Comparison of ENCODE assay signal across 12 mouse cellular contexts in the genomic region with DNA sequence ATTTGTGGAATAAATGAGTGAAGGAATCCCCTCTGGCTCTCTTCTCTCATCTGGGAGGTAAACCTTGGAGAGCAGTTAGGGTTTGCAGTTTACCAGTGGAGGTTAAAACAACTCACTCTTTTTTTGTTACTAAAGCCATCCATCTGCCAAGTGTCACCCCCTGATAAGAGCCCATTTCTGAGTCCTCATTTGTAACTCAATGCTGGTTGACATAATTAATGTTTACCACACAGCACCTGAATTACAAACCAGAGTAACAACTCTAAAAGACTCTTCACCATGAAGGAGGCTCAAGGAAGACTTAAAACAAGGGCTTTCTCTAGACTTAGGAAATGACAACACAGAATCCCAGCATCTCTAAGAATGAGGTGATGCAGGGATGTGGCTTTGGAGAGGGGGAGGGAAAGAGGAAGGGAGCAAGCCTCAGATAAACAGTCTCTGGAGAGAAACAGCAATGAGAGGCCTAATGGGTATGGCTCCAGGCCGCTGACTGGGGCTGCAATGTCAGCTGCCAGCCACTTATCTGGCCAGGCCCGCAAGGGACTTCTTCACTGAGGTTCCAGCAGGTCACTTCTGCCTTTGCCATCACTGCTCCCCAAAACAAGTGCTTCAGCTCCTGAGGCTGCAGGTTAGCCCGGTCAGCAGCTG. TPM values are rescaled to one million over a fixed set of nuclear protein-coding genes. Genes with fewer than 3 reads are reported as not detected.
DNase-seq lines count a peak whose midpoint lies in the region; ATAC-seq and TF ChIP-seq lines count a peak whose summit lies in the region.
"Had no signal": no experiment of that assay in that cellular context is flagged by ENCODE, and none has a peak within 500 bp of the region (broad histone marks: within the 10 kb centered on the region; RNA-seq: fewer than 3 reads in every experiment).

No protein-coding gene starts in this region.

- TF ChIP-seq CTCF in midbrain, postnatal 0 days (IDR thresholded peaks at IDR 0.05), result no peak
- no peak for TF ChIP-seq CTCF in cerebellum, adult 2 months (IDR thresholded peaks at IDR 0.05; ENCODE audit: borderline replicate concordance, insufficient read depth, low read depth, low read length)

- ATAC-seq in erythroid progenitor cell, adult 5-6 weeks (replicated peaks; ENCODE audit: low FRiP score, poor library complexity, severe bottlenecking), result peak; percentile 57
- ATAC-seq in liver, embryonic 13.5 days (ENCODE audit: low read depth), result peak; percentile 79
- no peak for ATAC-seq in midbrain, postnatal 0 days (ENCODE audit: low FRiP score)
- no peak for ATAC-seq in frontal cortex, adult (ENCODE audit: low TSS enrichment)

- H3K4me2 ChIP-seq in liver, embryonic 13.5 days, result peak overlapping the region; percentile 28
- H3K4me2 ChIP-seq in midbrain, postnatal 0 days (ENCODE audit: low read depth, low read length, poor library complexity, severe bottlenecking), result no peak overlapping the region

- peak; percentile 18 for DNase-seq in embryo, embryonic 11 days
- DNase-seq in embryo, embryonic 9.5 days (ENCODE audit: extremely low spot score), result no peak
- DNase-seq in liver, embryonic 13.5 days, result no peak
- no peak for DNase-seq in midbrain, postnatal 0 days (ENCODE audit: low spot score)
- no peak for DNase-seq in cerebellum, adult 2 months
- DNase-seq in adrenal gland, adult 2 months, result no peak
- DNase-seq: adrenal gland, adult 8-10 months; cerebellum, adult 9-10 months; heart, adult 18-20 months had no signal

- H3K4me1 ChIP-seq in liver, embryonic 13.5 days (replicated peaks), result peaks cover 52% of the 10 kb centered on the region
- H3K4me1 ChIP-seq in midbrain, postnatal 0 days (ENCODE audit: insufficient read depth, low read length), result 0 out of 2 replicates have a peak, but pooled peaks cover 2% of the 10 kb centered on the region
- H3K4me1 ChIP-seq in cerebellum, adult 2 months (ENCODE audit: control insufficient read depth, insufficient read depth, low read length), result peaks cover 5% of the 10 kb centered on the region; the same call in 1 of the 2 replicates

- TF ChIP-seq POLR2A in cerebellum, adult 2 months (IDR thresholded peaks at IDR 0.05; ENCODE audit: borderline replicate concordance, insufficient read depth, low read length), result no peak

- H3K9me3 ChIP-seq in liver, embryonic 13.5 days (replicated peaks), result no peaks in the 10 kb centered on the region
- no peaks in the 10 kb centered on the region for H3K9me3 ChIP-seq in midbrain, postnatal 0 days (ENCODE audit: low read length)
- H3K9me3 ChIP-seq: G1E had no signal

- peaks cover 18% of the 10 kb centered on the region for H3K36me3 ChIP-seq in liver, embryonic 13.5 days
- peaks cover 7% of the 10 kb centered on the region for H3K36me3 ChIP-seq in midbrain, postnatal 0 days (ENCODE audit: insufficient read depth, low read length)

- H3K4me3 ChIP-seq in liver, embryonic 13.5 days (replicated peaks), result no peak overlapping the region
- H3K4me3 ChIP-seq in midbrain, postnatal 0 days (ENCODE audit: low read depth, low read length), result no peak overlapping the region
- no peak overlapping the region for H3K4me3 ChIP-seq in cerebellum, adult 2 months (replicated peaks; ENCODE audit: insufficient read depth, low read depth, low read length)

- H3K27me3 ChIP-seq in liver, embryonic 13.5 days, result no peaks in the 10 kb centered on the region
- H3K27me3 ChIP-seq in midbrain, postnatal 0 days (ENCODE audit: insufficient read depth, low read length), result no peaks in the 10 kb centered on the region
- no peaks in the 10 kb centered on the region for H3K27me3 ChIP-seq in cerebellum, adult 2 months (ENCODE audit: control insufficient read depth, insufficient read depth, low read length)

- WGBS in liver, embryonic 13.5 days (ENCODE audit: insufficient replicate concordance), result 22% methylated on average over 3 of the region's 3 CpGs
- 41% methylated on average over 3 of the region's 3 CpGs for WGBS in midbrain, postnatal 0 days
- WGBS in cerebellum, adult 2 months, result 50% methylated on average over 3 of the region's 3 CpGs

- peak overlapping the region; percentile 39; the same call in 1 of the 2 replicates for H3K9ac ChIP-seq in liver, embryonic 13.5 days
- no peak overlapping the region for H3K9ac ChIP-seq in midbrain, postnatal 0 days (replicated peaks; ENCODE audit: low read length, poor library complexity, severe bottlenecking)

- peak overlapping the region; percentile 85 for H3K27ac ChIP-seq in liver, embryonic 13.5 days
- 0 out of 2 replicates have a peak overlapping the region, but pooled peaks have one; percentile 1 for H3K27ac ChIP-seq in midbrain, postnatal 0 days (ENCODE audit: low read depth, low read length)
- H3K27ac ChIP-seq in cerebellum, adult 2 months (ENCODE audit: insufficient read depth, low read length), result no peak overlapping the region

RNA-seq across cellular contexts. Expression of gene Hs3st3b1, which starts 46.4 kb away (rescaled TPM):
- total RNA-seq in erythroid progenitor cell, adult 5-6 weeks (2015; ENCODE audit: low replicate concordance), result not detected in 2 replicates
- 0.77 TPM in 1 of 2 replicates, not detected in the other for total RNA-seq in erythroid progenitor cell, adult 5-6 weeks (2017; ENCODE audit: low replicate concordance)
- polyA plus RNA-seq in liver, embryonic 13.5 days (2015; fragmentation: Nextera tagmentation; extraction: Ambion mirVana), result 12.6 and 17.3 TPM in 2 replicates
- 24.9 and 27.6 TPM in 2 replicates for total RNA-seq in midbrain, postnatal 0 days (2014; rRNA removed)
- polyA plus RNA-seq in midbrain, postnatal 0 days (2015; fragmentation: Nextera tagmentation; extraction: Ambion mirVana), result 7.9 and 9.0 TPM in 2 replicates
- polyA plus RNA-seq in cerebellum, adult 2 months (2012; rRNA removed), result 0.79 and 1.2 TPM in 2 replicates
- 1 to 10 TPM; 1.7 to 1.8 TPM for total RNA-seq in adrenal gland, adult 2 months (2021)
- 4.1 and 4.8 TPM in 2 replicates for polyA plus RNA-seq in adrenal gland, adult 2 months (2012; rRNA removed)
- polyA plus RNA-seq: G1E had no signal

Comparison
In these comparisons a context has a peak if more than half of its experiments do, and no peak if none do; other contexts are left out.
1. ATAC-seq: peak in erythroid progenitor cell, adult 5-6 weeks (single experiment) and liver, embryonic 13.5 days (single experiment); none in midbrain, postnatal 0 days (single experiment) and frontal cortex, adult (single experiment).